Mouse (Mus musculus): ENCODE measurements around the gene Plppr3. TPM values are rescaled to one million over a fixed set of nuclear protein-coding genes. Genes with fewer than 3 reads are reported as not detected.
A peak's percentile ranks its signal among the peaks of the same experiment; 100 is the strongest.
"Not testable (repeated sequence)": the region's sequence is repeated elsewhere in the genome, so short reads cannot be mapped to it uniquely, and the experiment has no call there.

Plppr3 gene
- total and polyA plus RNA-seq, 2 experiments from 2014 or later = 350 to 539 TPM

DNA sequence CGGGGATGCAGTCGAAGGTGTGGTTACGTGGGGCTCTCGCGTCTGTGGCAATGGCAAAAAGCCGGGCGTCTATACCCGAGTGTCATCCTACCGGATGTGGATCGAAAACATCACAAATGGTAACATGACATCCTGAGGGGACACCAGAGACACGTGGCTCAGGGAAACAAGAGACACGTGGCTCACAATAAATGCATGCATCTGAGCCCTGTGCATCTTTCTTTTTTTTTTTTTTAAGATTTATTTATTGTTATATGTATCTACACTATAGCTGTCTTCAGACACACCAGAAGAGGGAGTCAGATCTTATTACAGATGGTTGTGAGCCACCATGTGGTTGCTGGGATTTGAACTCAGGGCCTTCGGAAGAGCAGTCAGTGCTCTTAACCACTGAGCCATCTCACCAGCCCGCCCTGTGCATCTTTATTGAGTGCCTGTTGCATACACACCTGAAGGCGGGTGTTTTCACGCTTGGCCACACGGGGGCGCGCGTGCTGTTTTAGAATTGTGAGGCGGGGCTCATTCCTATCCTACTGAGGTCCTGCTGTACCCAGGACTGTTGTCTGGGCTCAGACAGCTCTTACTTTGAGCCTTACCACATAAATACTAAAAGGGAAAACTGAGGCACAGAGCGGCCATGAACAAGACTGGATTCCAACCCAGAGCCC is 18.2 kb upstream of the Plppr3 start:
- ATAC-seq (ENCODE audit: low FRiP score) (0 out of 2 replicates have a peak, but pooled peaks have one; percentile 55), DNase-seq (ENCODE audit: low spot score) (peak; percentile 70)
- WGBS = 47% methylated on average over 22 of the region's 22 CpGs

DNA sequence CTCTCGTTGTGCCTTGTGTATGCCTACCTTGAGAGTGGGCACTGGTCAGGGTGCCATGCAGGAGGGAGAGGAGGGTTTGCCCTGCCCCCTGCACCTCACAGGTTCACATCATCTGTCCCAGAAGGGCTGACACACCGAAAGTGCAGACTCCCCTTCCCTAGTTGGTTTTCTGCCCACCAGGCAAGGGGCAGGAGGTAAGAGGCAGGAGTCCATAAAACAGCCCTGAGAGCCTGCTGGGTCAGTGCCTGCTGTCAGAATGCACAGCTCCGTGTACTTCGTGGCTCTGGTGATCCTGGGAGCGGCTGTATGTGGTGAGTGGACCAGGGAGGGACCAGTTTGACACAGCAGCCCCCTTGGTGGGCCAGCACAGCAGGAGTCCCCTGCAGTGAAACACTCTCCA is 16.2 kb upstream of the Plppr3 start, which contains the start of gene Cfd:
Cfd (plus strand) TSS at position 184 of the 400 bp plus-strand sequence.
- no peak within 1 kb of the TSS for H3K4me3 ChIP-seq (ENCODE audit: low read depth, low read length)
- DNase-seq (ENCODE audit: low spot score) (no peak), ATAC-seq (ENCODE audit: low FRiP score) (no peak)
- TF ChIP-seq CTCF (IDR thresholded peaks at IDR 0.05) = no peak
- no peak within 1 kb of the TSS for H3K4me2 ChIP-seq (ENCODE audit: low read depth, low read length, poor library complexity, severe bottlenecking)
- no peak within 1 kb of the TSS for H3K9ac ChIP-seq (replicated peaks; ENCODE audit: low read length, poor library complexity, severe bottlenecking)
- no peaks in the 10 kb centered on the region for H3K9me3 ChIP-seq (ENCODE audit: low read length)
- peaks cover 10% of the 10 kb centered on the region; the same call in 1 of the 2 replicates for H3K36me3 ChIP-seq (ENCODE audit: insufficient read depth, low read length)
- H3K27me3 ChIP-seq (ENCODE audit: insufficient read depth, low read length) = no peaks in the 10 kb centered on the region
- H3K27ac ChIP-seq (ENCODE audit: low read depth, low read length) = no peak within 1 kb of the TSS
- H3K4me1 ChIP-seq (ENCODE audit: insufficient read depth, low read length) = no peaks in the 10 kb centered on the region
- WGBS = 33% methylated on average over 5 of the region's 5 CpGs

More for the DNA sequence above, 18.2 kb upstream of the Plppr3 start:
- not testable (repeated sequence) for H3K4me1 ChIP-seq (ENCODE audit: insufficient read depth, low read length); H3K9me3 ChIP-seq (ENCODE audit: low read length); H3K9ac ChIP-seq (replicated peaks; ENCODE audit: low read length, poor library complexity, severe bottlenecking); H3K27me3 ChIP-seq (ENCODE audit: insufficient read depth, low read length); H3K27ac ChIP-seq (ENCODE audit: low read depth, low read length); H3K4me3 ChIP-seq (ENCODE audit: low read depth, low read length); H3K4me2 ChIP-seq (ENCODE audit: low read depth, low read length, poor library complexity, severe bottlenecking)
- peak; percentile 82 for TF ChIP-seq CTCF (IDR thresholded peaks at IDR 0.05)
- H3K36me3 ChIP-seq (ENCODE audit: insufficient read depth, low read length) = peaks cover 28% of the 10 kb centered on the region

GRCm38 (mm10) chr10:79889386-79889785 is 15.0 kb upstream of the Plppr3 start:
- Histone ChIP-seq H3K4me1 (ENCODE audit: insufficient read depth, low read length) (no peaks in the 10 kb centered on the region), H3K9me3 (ENCODE audit: low read length) (no peaks in the 10 kb centered on the region), H3K4me3 (ENCODE audit: low read depth, low read length) (no peak overlapping the region), H3K27me3 (ENCODE audit: insufficient read depth, low read length) (no peaks in the 10 kb centered on the region), H3K36me3 (ENCODE audit: insufficient read depth, low read length) (0 out of 2 replicates have a peak, but pooled peaks cover 2% of the 10 kb centered on the region), H3K9ac (replicated peaks; ENCODE audit: low read length, poor library complexity, severe bottlenecking) (no peak overlapping the region), H3K4me2 (ENCODE audit: low read depth, low read length, poor library complexity, severe bottlenecking) (no peak overlapping the region), H3K27ac (ENCODE audit: low read depth, low read length) (no peak overlapping the region)
- 80% methylated on average over 2 of the region's 2 CpGs for WGBS
- DNase-seq (ENCODE audit: low spot score) (no peak), ATAC-seq (ENCODE audit: low FRiP score) (no peak)
- TF ChIP-seq CTCF (IDR thresholded peaks at IDR 0.05) = no peak

DNA sequence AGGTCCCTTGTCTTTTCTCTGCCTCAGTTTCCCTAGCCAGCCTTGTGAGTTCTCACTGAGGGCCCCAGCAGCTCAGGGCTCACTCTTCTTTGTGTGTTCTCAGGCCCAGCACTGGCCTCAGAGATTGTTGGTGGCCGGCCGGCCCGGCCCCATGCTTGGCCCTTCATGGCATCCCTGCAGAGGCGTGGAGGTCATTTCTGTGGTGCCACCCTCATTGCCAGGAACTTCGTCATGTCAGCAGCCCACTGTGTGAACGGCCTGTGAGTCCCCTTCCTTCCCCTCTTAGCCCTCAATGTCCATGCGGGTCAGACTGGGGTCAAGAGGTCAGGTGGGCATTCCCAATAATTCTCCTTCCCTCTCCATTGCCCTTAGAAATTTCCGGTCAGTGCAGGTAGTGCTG is 12.2 kb upstream of the Plppr3 start:
- Histone ChIP-seq H3K4me3 (ENCODE audit: low read depth, low read length) (no peak overlapping the region), H3K4me1 (ENCODE audit: insufficient read depth, low read length) (no peaks in the 10 kb centered on the region; the same call in 1 of the 2 replicates), H3K36me3 (ENCODE audit: insufficient read depth, low read length) (no peaks in the 10 kb centered on the region), H3K27me3 (ENCODE audit: insufficient read depth, low read length) (no peaks in the 10 kb centered on the region), H3K27ac (ENCODE audit: low read depth, low read length) (no peak overlapping the region), H3K4me2 (ENCODE audit: low read depth, low read length, poor library complexity, severe bottlenecking) (no peak overlapping the region), H3K9me3 (ENCODE audit: low read length) (no peaks in the 10 kb centered on the region), H3K9ac (replicated peaks; ENCODE audit: low read length, poor library complexity, severe bottlenecking) (no peak overlapping the region)
- 80% methylated on average over 8 of the region's 8 CpGs for WGBS
- no peak for TF ChIP-seq CTCF (IDR thresholded peaks at IDR 0.05)
- ATAC-seq (ENCODE audit: low FRiP score) = no peak
- DNase-seq (ENCODE audit: low spot score) = no peak

GRCm38 (mm10) chr10:79886054-79886453 is 11.6 kb upstream of the Plppr3 start, which contains the start of gene Elane:
TSS of gene Elane (plus strand) at chr10:79886247.
- Histone ChIP-seq H3K9me3 (ENCODE audit: low read length) (no peaks in the 10 kb centered on the region), H3K27ac (ENCODE audit: low read depth, low read length) (no peak within 1 kb of the TSS), H3K4me2 (ENCODE audit: low read depth, low read length, poor library complexity, severe bottlenecking) (no peak within 1 kb of the TSS), H3K36me3 (ENCODE audit: insufficient read depth, low read length) (no peaks in the 10 kb centered on the region), H3K27me3 (ENCODE audit: insufficient read depth, low read length) (no peaks in the 10 kb centered on the region), H3K9ac (replicated peaks; ENCODE audit: low read length, poor library complexity, severe bottlenecking) (no peak within 1 kb of the TSS), H3K4me3 (ENCODE audit: low read depth, low read length) (no peak within 1 kb of the TSS), H3K4me1 (ENCODE audit: insufficient read depth, low read length) (no peaks in the 10 kb centered on the region; the same call in 1 of the 2 replicates)
- TF ChIP-seq CTCF (IDR thresholded peaks at IDR 0.05) = no peak
- 80% methylated on average over 6 of the region's 6 CpGs for WGBS
- ATAC-seq (ENCODE audit: low FRiP score) (no peak), DNase-seq (ENCODE audit: low spot score) (no peak)

GRCm38 (mm10) chr10:79884938-79885337 is 10.5 kb upstream of the Plppr3 start:
- not testable (repeated sequence) for H3K36me3 ChIP-seq (ENCODE audit: insufficient read depth, low read length); H3K4me3 ChIP-seq (ENCODE audit: low read depth, low read length); H3K4me2 ChIP-seq (ENCODE audit: low read depth, low read length, poor library complexity, severe bottlenecking); H3K9ac ChIP-seq (replicated peaks; ENCODE audit: low read length, poor library complexity, severe bottlenecking); DNase-seq (ENCODE audit: low spot score); ATAC-seq (ENCODE audit: low FRiP score); H3K9me3 ChIP-seq (ENCODE audit: low read length); H3K4me1 ChIP-seq (ENCODE audit: insufficient read depth, low read length); H3K27me3 ChIP-seq (ENCODE audit: insufficient read depth, low read length); H3K27ac ChIP-seq (ENCODE audit: low read depth, low read length)
- WGBS = 66% methylated on average over 2 of the region's 3 CpGs

Measured in midbrain, postnatal 0 days (tissue).